In the genomic region with DNA sequence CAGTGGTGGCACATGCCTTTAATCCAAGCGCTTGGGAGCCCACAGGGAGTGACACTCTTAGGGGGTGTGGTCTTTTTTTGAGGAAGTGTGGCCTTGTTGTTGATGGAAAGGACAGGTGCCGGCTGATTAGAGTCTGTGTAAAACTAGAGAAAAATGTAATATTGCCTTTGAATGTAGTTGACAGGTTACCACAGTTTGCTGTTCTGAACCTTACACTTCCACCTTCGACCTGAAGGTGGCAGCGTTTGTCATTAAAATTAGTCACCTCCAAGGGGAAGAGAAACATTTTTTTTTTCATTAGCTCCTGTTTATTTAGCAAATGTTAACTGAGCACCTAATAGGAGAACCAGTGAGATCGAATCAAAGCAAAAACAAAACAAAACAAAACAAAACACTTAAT, we compare ENCODE assay signal across 9 mouse cellular contexts. TPM values are rescaled to one million over a fixed set of nuclear protein-coding genes. Genes with fewer than 3 reads are reported as not detected.
DNase-seq lines count a peak whose midpoint lies in the region; ATAC-seq and TF ChIP-seq lines count a peak whose summit lies in the region.
"Had no signal": no experiment of that assay in that cellular context is flagged by ENCODE, and none has a peak within 500 bp of the region (broad histone marks: within the 10 kb centered on the region; RNA-seq: fewer than 3 reads in every experiment).

No protein-coding gene starts in this region.

- peaks cover 8% of the 10 kb centered on the region for H3K4me1 ChIP-seq in lung, adult 2 months (ENCODE audit: control insufficient read depth, insufficient read depth, low read length)

- no peak for TF ChIP-seq POLR2A in lung, adult 2 months (IDR thresholded peaks at IDR 0.05; ENCODE audit: borderline replicate concordance, extremely low read depth, low read depth, low read length)

- no peak for ATAC-seq in erythroblast, adult 5-6 weeks (replicated peaks; ENCODE audit: low FRiP score, poor library complexity, severe bottlenecking)

- 15% methylated on average over 5 of the region's 5 CpGs for WGBS in lung, adult 2 months

- peak; percentile 86 for DNase-seq in testis, postnatal 10 days (ENCODE audit: low spot score)
- DNase-seq in testis, postnatal 14 days (ENCODE audit: low spot score): no peak
- DNase-seq in adrenal gland, adult 18-20 months (ENCODE audit: low spot score in 2 of 2): peak; percentile 70 to 84
- peak; percentile 68 for DNase-seq in embryo, embryonic 10 days (ENCODE audit: low spot score)
- DNase-seq in kidney, postnatal 10 days: peak; percentile 89
- peak; percentile 82 for DNase-seq in lung, adult 2 months
- DNase-seq in skeletal muscle tissue, adult 2 months (ENCODE audit: low read depth, low spot score): peak; percentile 55

- TF ChIP-seq CTCF in lung, adult 2 months (IDR thresholded peaks at IDR 0.05; ENCODE audit: insufficient read depth, low read length): peak; percentile 39; the same call in 1 of the 2 replicates

- H3K4me3 ChIP-seq in lung, adult 2 months (replicated peaks; ENCODE audit: extremely low read depth, low read depth, low read length): no peak overlapping the region
- H3K4me3 ChIP-seq: heart, embryonic 15.5 days had no signal

RNA-seq across cellular contexts. Expression of a gene that starts 3.6 kb away (rescaled TPM):
- 10 to 100 TPM; 10.6 to 11.8 TPM for total RNA-seq in adrenal gland, adult 18-20 months (2021)
- 29.8 and 33.2 TPM in 2 replicates for polyA plus RNA-seq in lung, adult 2 months (2012; rRNA removed)
- 0.42 TPM in 1 of 2 replicates, not detected in the other for total RNA-seq in erythroblast, adult 5-6 weeks (2015; ENCODE audit: low replicate concordance)
- 3.6 and 5.9 TPM in 2 replicates for total RNA-seq in erythroblast, adult 5-6 weeks (2017; ENCODE audit: low replicate concordance)

RNA-seq across cellular contexts. Expression of a gene that starts 16.3 kb away (rescaled TPM):
- total RNA-seq in adrenal gland, adult 18-20 months (2021): 10 to 100 TPM; 56.1 to 70.7 TPM
- 30.4 and 35.3 TPM in 2 replicates for polyA plus RNA-seq in lung, adult 2 months (2012; rRNA removed)
- 2.1 and 2.9 TPM in 2 replicates for total RNA-seq in erythroblast, adult 5-6 weeks (2015; ENCODE audit: low replicate concordance)
- 1.4 and 4.0 TPM in 2 replicates for total RNA-seq in erythroblast, adult 5-6 weeks (2017; ENCODE audit: low replicate concordance)

Comparison
In these comparisons a context has a peak if more than half of its experiments do, and no peak if none do; other contexts are left out.
1. RNA of a gene that starts 16.3 kb away (total RNA-seq): 56.1 to 70.7 TPM in adrenal gland, adult 18-20 months; 1.4 to 4.0 TPM in erythroblast, adult 5-6 weeks; every median in the first group is over 10 times any median in the second.